Mouse (Mus musculus) liver, adult 2 months (tissue): ENCODE results near the gene Smim5.

ENCODE experiments used
- CTCF ChIP-seq: fragments of 200-500 bp; IDR thresholded peaks from 2 replicates; pipeline ENCODE4 v1.5.1; 2011; ENCODE audit warnings: low read depth, low read length, control low read depth
- POLR2A ChIP-seq: fragments of 200-500 bp; IDR thresholded peaks from 2 replicates; pipeline ENCODE4 v1.6.1; 2011; ENCODE audit warnings: low read length, control low read depth; ENCODE audit not compliant: insufficient read depth; ENCODE audit errors: extremely low read depth

DNA sequence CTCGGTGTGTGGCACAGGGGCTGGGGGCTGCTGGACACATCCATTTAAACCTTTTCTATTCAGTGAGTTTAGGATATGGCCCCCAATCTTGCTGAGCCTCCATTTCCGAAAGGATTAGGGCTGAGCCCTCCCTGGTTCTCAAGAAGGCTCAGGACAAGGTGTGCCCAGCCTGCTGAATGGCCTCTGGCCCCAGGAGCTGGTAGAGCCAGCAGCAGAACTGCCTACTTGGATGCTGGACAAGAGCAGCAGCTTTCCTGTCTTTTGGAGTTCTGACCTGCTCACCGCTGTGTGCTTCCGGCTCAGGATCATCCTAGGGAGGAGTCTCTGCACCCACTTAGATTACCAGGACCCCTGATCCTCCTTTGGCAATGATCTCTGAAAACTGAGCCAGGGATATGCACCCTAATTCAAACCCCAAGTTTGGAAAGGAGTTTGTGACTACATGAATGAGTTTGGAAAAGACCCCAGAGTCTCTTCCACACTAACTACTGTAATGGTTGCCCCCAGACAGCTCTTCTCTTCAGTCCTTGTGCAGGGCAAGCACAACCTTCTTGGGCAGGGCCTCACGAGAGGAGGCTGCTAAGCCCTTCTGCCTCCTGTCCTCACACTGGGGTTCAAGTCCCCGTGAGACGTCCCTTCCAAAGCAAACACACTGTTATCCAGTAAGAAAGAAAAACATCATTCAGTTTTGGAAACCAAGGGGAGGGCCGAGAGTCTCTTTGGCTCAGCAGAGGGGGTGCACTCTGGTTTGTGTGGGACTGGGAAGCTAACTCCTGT lies 983 bp downstream of the Smim5 start:
- no peak for TF ChIP-seq POLR2A
- no peak for TF ChIP-seq CTCF
